Mouse (Mus musculus): Measurements from ENCODE around the gene Gm29106. TPM values are rescaled to one million over a fixed set of nuclear protein-coding genes. Genes with fewer than 3 reads are reported as not detected.
"Not testable (repeated sequence)": the region's sequence is repeated elsewhere in the genome, so short reads cannot be mapped to it uniquely, and the experiment has no call there.

The Gm29106 gene
- polyA plus RNA-seq (2015; fragmentation: Nextera tagmentation; extraction: Ambion mirVana) = 0.04 and 0.12 TPM in 2 replicates

DNA sequence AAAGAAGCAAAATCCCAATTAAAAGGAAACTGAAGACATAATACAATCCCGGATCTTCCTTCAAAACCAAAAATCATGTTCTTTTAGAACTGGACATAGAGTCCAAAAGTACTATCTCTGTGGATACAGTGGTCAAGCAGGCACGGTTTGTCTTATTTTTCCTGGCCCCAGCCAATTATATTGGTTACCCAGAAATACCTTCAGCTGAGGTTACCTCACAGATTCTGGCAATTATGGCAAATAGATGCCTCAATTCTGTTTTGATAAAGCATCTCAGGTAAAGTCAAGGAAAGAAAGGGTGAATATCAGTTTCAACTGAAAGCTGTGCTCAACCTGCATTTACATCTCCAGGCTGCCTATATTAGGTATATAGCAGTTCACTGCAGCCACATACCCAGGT lies at the start of gene Gm29106:
TSS of gene Gm29106 (plus strand) at position 301 of the 400 bp plus-strand sequence.
- not testable (repeated sequence) for H3K9me3 ChIP-seq; H3K4me1 ChIP-seq; H3K27ac ChIP-seq (replicated peaks); ATAC-seq (ENCODE audit: extremely low read depth, insufficient number of reproducible peaks, low FRiP score, low TSS enrichment); H3K9ac ChIP-seq; H3K27me3 ChIP-seq (replicated peaks); H3K4me2 ChIP-seq; H3K4me3 ChIP-seq; H3K36me3 ChIP-seq
- 54% methylated on average over 2 of the region's 2 CpGs for WGBS

DNA sequence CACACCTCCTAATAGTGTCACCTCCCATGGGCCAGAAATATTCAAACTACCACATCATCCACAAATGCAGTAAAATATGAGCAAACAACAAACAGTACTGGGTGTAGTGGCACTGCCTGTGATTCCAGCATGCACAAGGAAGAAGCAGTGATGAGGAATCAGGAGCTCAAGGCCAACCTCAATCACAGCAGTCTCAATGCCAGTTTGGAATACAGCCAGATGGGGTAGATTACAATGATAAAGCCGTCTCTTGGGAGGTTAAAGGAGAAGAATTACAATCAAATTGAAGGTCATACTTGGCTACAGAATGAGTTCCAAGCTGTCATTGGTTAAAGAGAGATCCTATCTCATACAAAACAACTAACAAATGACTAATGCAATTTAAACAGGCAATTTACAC lies 52.2 kb downstream of the Gm29106 start:
- Histone ChIP-seq H3K27ac (replicated peaks) (no peak overlapping the region), H3K36me3 (no peaks in the 10 kb centered on the region), H3K9me3 (0 out of 2 replicates have a peak, but pooled peaks cover 4% of the 10 kb centered on the region), H3K4me2 (no peak overlapping the region), H3K4me3 (no peak overlapping the region), H3K9ac (no peak overlapping the region), H3K27me3 (replicated peaks) (no peaks in the 10 kb centered on the region), H3K4me1 (no peaks in the 10 kb centered on the region)
- ATAC-seq (ENCODE audit: extremely low read depth, insufficient number of reproducible peaks, low FRiP score, low TSS enrichment) = no peak
- WGBS = 28% methylated on average over 1 of the region's 1 CpGs

DNA sequence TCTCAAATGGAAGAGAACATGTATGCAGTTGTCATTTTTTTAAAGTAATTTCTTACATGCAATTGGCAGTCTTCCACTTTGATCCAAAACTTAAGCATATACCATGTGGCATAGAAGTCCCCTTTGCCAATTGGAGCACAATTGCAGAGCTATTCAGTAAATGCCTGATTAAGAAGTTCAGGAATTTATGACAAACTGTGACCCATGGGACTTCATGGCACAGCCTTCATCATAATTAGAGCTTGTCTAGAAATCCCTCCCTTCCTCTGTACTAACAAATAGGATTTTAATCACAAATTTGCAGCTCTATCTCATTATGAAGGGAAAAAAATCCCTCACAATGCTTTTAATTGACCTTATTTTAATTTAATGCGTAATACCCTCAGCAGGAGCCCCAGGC lies 59.7 kb downstream of the Gm29106 start:
- H3K4me3 ChIP-seq = no peak overlapping the region
- H3K4me2 ChIP-seq = no peak overlapping the region
- H3K9ac ChIP-seq = no peak overlapping the region
- no peaks in the 10 kb centered on the region for H3K27me3 ChIP-seq (replicated peaks)
- ATAC-seq (ENCODE audit: extremely low read depth, insufficient number of reproducible peaks, low FRiP score, low TSS enrichment) = no peak
- 71% methylated on average over 1 of the region's 1 CpGs for WGBS
- no peak overlapping the region for H3K27ac ChIP-seq (replicated peaks)
- no peaks in the 10 kb centered on the region for H3K9me3 ChIP-seq
- H3K4me1 ChIP-seq = no peaks in the 10 kb centered on the region
- H3K36me3 ChIP-seq = no peaks in the 10 kb centered on the region

Other genes starting within 250 kb of the Gm29106 start
- gene Gm28168, start 248.5 kb upstream of the Gm29106 start, polyA plus RNA-seq (2015; fragmentation: Nextera tagmentation; extraction: Ambion mirVana) = not detected in 2 replicates
- not detected in 2 replicates for gene Gm7145, start 210.6 kb upstream of the Gm29106 start, polyA plus RNA-seq (2015; fragmentation: Nextera tagmentation; extraction: Ambion mirVana)
- 187 and 206 TPM in 2 replicates for gene Tsn, start 135.2 kb downstream of the Gm29106 start, polyA plus RNA-seq (2015; fragmentation: Nextera tagmentation; extraction: Ambion mirVana)
- gene Nifk, start 145.3 kb downstream of the Gm29106 start, polyA plus RNA-seq (2015; fragmentation: Nextera tagmentation; extraction: Ambion mirVana) = 46.2 and 46.9 TPM in 2 replicates
- gene Clasp1, start 212.5 kb downstream of the Gm29106 start, polyA plus RNA-seq (2015; fragmentation: Nextera tagmentation; extraction: Ambion mirVana) = 73.2 and 78.7 TPM in 2 replicates